Mouse (Mus musculus) MEL (cell line): Measurements from ENCODE around the gene Whamm.

Source experiments
- CTCF ChIP-seq, 3 experiments: IDR thresholded peaks in 2 of 3; conservative IDR thresholded peaks in 1 of 3; 2 replicates each; pipeline ENCODE4 v1.5.1; 2011 to 2012; ENCODE audit warnings: low read length in 3 of 3, low read depth in 2 of 3, mild to moderate bottlenecking in 2 of 3, improper control_type of control experiment in 1 of 3, inconsistent platforms in 1 of 3, mixed read lengths in 1 of 3, moderate library complexity in 1 of 3; ENCODE audit not compliant: control insufficient read depth in 1 of 3, insufficient read depth in 1 of 3, poor library complexity in 1 of 3, severe bottlenecking in 1 of 3
- ELF1 ChIP-seq: IDR thresholded peaks from 2 replicates; pipeline ENCODE4 v1.6.1; 2014; ENCODE audit warnings: low read depth, mild to moderate bottlenecking, inconsistent platforms, low read length, improper control_type of control experiment, moderate library complexity
- EP300 ChIP-seq, 2 experiments: IDR thresholded peaks; 2 replicates each; pipeline ENCODE4 v1.6.1; 2011; ENCODE audit warnings: improper control_type of control experiment in 2 of 2, low read length in 2 of 2, low read depth in 1 of 2, mild to moderate bottlenecking in 1 of 2
- ETS1 ChIP-seq: IDR thresholded peaks from 2 replicates; pipeline ENCODE4 v1.6.1; 2012; ENCODE audit warnings: low read depth, mild to moderate bottlenecking, inconsistent platforms, low read length, improper control_type of control experiment, moderate library complexity
- GABPA ChIP-seq: IDR thresholded peaks from 2 replicates; pipeline ENCODE4 v1.6.1; 2012; ENCODE audit warnings: low read depth, mild to moderate bottlenecking, inconsistent platforms, low read length, improper control_type of control experiment, moderate library complexity
- MAX ChIP-seq: IDR thresholded peaks from 2 replicates; pipeline ENCODE4 v1.6.1; 2011; ENCODE audit warnings: low read length, improper control_type of control experiment
- NRF1 ChIP-seq: IDR thresholded peaks from 2 replicates; pipeline ENCODE4 v1.6.1; 2014; ENCODE audit warnings: low read depth, mild to moderate bottlenecking, inconsistent platforms, low read length, improper control_type of control experiment, moderate library complexity; ENCODE audit not compliant: poor library complexity, insufficient read depth, severe bottlenecking
- POLR2A ChIP-seq, 2 experiments: IDR thresholded peaks; 2 replicates each; pipeline ENCODE4 v1.6.1; 2011 to 2012; ENCODE audit warnings: low read length in 2 of 2, mild to moderate bottlenecking in 2 of 2, control low read depth in 1 of 2, improper control_type of control experiment in 1 of 2, low read depth in 1 of 2, moderate library complexity in 1 of 2; ENCODE audit not compliant: control insufficient read depth in 1 of 2, insufficient read depth in 1 of 2, poor library complexity in 1 of 2
- RAD21 ChIP-seq: IDR thresholded peaks from 2 replicates; pipeline ENCODE4 v1.6.1; 2011; ENCODE audit warnings: mild to moderate bottlenecking, low read depth, low read length, improper control_type of control experiment
- SIN3A ChIP-seq: IDR thresholded peaks from 2 replicates; pipeline ENCODE4 v1.6.1; 2012; ENCODE audit warnings: low read length, improper control_type of control experiment, inconsistent platforms
- TAL1 ChIP-seq: IDR thresholded peaks from 2 replicates; pipeline ENCODE4 v1.6.1; 2012; ENCODE audit warnings: mild to moderate bottlenecking, inconsistent platforms, low read length, moderate library complexity, mixed read lengths
- USF1 ChIP-seq: IDR thresholded peaks from 2 replicates; pipeline ENCODE4 v1.6.1; 2014; ENCODE audit warnings: low read depth, mild to moderate bottlenecking, inconsistent platforms, low read length, improper control_type of control experiment, moderate library complexity

DNA sequence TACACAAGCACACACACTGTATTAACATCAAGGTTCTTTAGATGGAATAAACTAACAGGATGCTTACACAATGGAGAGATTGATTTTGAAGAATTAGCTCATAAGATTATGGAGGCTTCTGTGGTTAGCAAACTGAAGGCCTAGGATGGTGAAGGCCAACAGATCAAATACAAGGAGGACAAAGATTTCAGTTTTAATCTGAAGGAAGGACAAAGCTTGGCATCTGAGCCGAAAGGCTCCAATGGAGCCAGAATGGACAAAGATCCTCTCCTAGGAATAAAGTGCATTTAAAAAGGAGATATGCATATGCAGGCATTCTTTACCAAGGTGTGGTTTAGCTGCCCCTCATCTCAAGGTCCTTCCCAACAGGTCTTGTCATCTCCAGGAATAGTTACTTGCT is 1.2 kb upstream of the Whamm start:
- TF ChIP-seq MAX (no peak), POLR2A (IDR thresholded peaks at IDR 0.05; ENCODE audit: control insufficient read depth in 1 of 2, insufficient read depth in 1 of 2, low read depth in 1 of 2, low read length in 2 of 2, poor library complexity in 1 of 2) (no peak), CTCF (IDR thresholded peaks at IDR 0.05 in 2 of 3, conservative IDR thresholded peaks at IDR 0.05 in 1 of 3; ENCODE audit: control insufficient read depth in 1 of 3, insufficient read depth in 1 of 3, low read depth in 2 of 3, low read length in 3 of 3, poor library complexity in 1 of 3, severe bottlenecking in 1 of 3) (no peak), ETS1 (no peak), EP300 (IDR thresholded peaks at IDR 0.05; ENCODE audit: low read depth in 1 of 2, low read length in 2 of 2) (no peak), USF1 (no peak), GABPA (no peak), NRF1 (no peak), SIN3A (no peak), ELF1 (no peak), TAL1 (no peak), RAD21 (no peak)
